Mouse (Mus musculus) lung, postnatal 14 days (tissue): ENCODE data around the gene Vps26a.
A peak's percentile ranks its signal among the peaks of the same experiment; 100 is the strongest.

Source experiments
- DNase-seq: peaks from one replicate; pipeline ENCODE4 v3.0.0; 2021

Vps26a gene

DNA sequence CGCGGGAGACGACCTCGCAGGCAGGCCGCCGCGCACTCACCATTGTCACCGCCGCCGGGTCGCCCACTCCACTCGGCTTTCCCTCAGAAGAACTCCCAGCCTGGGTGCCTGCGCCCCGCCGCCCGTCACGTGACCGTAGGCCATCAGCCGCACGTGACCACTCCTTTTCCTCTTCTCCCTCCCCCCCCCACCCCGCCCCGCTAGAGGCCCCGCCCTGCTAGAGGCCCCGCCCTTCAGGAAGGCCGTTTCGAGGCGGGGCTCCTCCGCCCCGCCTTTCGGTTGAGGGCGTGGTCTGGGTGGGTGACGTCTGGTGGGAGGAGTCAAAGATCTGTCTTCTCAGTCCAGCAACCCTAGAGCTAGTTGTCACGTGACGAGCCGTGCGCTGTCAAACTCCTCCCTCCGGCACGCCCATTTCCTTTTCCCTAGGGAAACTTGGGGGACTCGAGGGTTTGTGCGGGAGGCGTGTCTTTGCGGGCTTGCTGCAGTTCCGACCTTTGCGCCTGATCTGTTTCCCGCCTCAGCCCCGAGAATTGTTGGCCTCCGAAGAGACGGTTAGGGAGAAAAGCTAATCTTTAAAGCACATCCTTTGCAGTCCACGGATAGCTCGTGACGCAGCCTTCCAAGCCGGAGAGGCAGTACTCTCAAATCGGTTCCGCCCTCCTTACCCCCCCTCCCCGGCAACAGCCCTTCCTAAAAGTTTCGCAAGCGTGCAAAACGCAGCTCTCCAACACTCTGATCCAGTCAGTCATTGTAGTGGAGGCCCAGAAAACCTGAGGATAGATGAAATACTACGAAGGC lies at the start of gene Vps26a:
Gene Vps26a, minus strand, starts transcription at position 188 of the 798 bp plus-strand sequence.
- DNase-seq, result peak; percentile 99

DNA sequence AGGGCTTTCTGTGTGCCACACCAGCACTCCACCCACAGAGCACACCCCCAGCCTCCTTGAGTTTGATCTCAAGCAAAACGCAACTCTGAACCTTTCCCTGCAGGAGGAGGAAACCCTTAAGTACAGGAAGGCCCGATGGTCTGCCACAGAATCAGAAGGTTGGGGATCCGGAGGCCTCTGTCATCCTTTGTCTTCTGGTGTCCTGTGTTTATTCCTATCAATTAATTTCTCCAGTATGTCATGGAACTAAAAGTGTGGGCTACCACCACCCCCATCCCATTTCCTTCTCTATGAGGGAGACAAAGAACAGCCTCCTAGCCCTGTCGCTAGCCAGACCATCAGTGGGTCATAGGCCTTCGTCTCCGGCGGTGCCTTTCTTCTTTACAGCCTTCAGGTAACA lies 47.9 kb upstream of the Vps26a start:
- DNase-seq, result no peak

DNA sequence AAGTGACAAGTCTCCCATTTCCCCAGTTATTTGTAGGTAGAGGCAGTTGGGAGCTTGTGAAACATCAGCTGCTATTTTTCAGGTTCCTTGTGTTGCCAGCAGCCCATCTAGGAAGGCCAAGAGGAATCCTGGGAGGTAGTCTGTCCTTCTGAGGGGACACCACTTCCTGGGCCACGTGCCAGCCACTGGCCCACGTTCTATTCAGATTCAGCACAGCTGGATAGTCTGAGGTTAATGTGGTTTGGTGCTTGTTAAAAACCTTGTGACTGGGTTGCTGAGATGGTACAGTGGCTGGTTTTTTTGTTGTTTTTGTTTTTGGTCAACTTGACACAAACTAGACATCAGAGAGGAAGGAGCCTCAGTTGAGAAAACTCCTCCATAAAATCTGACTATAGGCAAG lies 46.2 kb upstream of the Vps26a start:
- DNase-seq, result no peak

DNA sequence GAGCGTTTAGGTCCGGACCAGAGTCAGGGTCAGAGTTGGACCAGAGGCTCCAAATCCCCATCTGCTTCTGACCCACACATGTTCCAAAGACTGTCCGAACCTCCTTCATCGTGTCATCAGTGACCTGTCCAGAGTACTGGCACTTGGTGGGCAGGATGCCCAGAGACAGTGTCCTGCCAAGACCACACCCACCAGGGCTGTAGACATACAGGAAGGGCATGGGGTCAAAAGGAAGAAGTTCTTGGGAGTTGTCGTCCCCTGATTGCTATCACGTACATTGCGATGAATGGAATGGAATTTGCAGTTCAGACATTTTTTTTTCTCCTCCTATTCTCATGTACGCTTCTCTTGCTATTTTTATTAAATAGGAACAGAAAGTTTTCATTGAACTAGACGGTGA lies 43.6 kb upstream of the Vps26a start:
- peak; percentile 87 for DNase-seq

DNA sequence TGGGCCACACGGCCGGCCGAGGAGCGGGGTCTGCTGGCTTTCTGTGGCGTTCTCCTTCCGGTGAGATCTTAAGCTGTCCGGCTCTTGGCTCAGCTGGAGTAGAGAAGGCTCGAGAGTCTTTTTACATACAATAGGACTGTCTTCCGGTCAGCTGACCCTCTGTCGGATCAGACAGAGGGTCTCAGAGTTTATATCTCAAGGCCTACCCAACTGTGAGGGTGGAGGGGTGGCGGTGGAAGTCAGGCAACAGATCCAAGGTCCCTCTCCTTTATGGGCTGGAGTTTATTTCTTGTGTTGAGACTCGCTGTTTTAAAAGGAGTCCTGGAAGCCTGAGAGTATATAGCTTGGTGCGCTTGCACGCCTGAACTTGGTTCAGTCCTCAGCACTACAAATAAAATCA lies 40.7 kb upstream of the Vps26a start, which contains the start of gene Srgn:
Gene Srgn, minus strand, starts transcription at position 101 of the 400 bp plus-strand sequence.
- DNase-seq, result no peak

DNA sequence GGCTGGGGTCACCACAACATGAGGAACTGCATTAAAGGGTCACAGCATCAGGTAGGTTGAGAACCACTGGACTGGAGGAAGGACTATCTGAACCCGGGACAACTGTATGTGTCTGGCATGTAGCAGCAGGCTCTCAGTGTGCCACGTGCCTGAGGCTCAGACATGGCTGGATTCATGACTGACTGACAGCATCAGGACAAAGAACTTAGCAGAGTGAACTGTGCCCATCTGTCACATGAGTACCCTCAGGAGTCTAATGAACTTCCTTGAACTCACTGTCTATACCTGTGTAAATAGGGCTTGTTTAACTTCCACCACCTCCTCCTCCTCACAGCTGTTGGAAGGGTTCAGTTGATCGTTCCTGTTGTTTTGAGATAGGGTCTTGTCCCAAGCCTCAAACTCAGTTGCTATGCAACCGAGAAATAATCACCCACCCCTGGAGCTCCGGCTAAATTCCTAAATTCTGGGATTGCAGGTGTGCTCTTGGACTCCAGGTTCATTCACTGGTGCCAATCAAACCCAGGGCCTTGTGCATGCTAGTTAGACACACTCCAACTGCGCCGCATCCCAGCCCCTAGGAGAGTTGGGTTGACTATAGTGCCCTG lies 35.8 kb upstream of the Vps26a start:
- no peak for DNase-seq

DNA sequence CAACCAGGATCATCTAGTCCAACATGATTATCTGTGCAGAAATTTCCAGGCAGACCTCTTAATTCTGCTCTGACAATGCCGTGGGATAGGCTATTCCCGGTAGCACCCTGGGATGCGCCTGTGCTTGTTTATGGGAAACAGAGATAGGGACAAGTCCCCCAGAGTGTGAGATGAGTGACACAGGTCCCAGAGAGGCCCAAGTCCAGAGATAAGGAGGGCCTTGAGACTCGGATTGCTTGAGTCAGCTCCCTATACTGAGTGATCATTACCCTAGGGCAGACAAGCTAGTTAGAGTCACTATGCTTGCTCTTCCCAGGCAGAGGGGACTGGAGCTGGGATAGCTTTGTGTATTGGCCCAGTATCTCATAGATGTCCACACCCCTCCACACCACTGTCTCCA lies 35.2 kb upstream of the Vps26a start:
- DNase-seq, result no peak

DNA sequence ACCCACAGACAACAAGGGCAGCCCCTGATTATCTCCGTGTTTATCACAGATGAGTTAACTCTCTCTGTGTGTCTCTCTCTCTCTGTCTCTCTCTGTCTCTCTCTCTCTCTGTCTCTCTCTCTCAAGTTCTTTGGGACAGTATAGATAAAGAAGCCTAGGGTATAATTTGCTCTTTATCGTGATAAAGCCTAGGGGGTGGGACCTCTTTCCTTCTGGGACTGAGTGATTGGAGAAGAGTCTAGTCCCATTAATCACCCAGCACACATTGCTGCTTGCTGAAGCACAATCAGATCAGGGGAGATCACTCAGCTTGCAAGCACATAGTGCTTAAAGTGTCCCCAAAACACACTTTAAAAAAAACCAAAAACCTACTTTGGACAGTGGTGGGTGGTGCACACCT lies 34.3 kb upstream of the Vps26a start:
- DNase-seq, result no peak

DNA sequence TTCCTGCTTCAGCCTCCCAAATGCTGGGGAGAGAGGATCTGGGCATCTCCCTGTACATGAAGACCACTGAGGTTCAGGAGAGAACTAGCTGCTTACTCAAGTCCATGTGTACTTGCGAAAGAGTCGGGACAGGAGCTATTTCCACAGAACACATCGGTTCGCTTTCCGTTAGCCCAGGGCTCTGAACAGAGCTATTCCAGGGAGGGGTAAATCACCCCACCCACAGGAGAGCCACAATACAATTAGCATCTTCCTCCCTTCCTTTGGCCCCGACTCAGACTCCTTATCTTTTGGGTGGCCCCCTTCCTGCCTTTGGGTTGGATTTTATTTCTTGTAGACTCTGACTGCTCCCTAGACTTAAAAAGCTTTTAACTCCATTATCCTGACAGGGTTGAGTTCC lies 30.9 kb upstream of the Vps26a start:
- no peak for DNase-seq

DNA sequence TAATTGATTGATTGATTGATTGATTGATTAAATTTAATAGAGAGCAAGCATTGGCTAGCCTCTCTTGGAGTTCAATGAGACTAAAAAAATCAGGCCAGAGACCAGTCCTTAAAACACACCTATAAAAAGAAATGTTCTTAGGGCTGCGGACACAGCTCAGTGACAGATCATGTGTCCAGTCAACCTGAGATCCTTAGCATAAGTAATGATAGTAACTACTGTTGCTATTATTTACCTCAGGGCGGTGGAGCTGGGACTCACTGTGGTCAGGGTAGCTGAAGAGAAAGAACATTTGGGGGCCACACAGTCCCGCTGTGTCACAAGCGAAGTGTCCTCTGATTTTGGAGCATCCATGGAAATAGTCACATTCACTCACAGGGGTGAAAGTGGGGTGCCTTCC lies 26.2 kb upstream of the Vps26a start:
- DNase-seq, result no peak

DNA sequence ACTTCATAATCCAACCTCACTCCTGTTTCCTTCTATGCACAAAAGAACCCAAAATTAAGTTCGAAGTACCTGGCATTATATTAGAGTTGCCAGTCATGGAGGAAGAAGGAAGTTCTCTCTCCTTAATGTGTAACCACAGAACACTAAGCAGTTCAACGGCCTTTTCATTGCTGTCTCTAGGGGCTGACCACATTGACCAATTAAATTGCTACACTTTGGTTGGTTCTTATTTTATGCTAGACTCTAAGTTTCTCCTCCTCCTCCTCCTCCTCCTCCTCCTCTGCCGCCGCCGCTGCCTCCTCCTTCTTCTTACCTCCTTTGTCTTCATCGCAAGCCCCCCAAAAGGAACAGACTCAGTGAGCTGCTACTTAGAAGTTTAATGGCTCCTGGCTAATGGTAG lies 24.9 kb upstream of the Vps26a start:
- DNase-seq, result no peak

DNA sequence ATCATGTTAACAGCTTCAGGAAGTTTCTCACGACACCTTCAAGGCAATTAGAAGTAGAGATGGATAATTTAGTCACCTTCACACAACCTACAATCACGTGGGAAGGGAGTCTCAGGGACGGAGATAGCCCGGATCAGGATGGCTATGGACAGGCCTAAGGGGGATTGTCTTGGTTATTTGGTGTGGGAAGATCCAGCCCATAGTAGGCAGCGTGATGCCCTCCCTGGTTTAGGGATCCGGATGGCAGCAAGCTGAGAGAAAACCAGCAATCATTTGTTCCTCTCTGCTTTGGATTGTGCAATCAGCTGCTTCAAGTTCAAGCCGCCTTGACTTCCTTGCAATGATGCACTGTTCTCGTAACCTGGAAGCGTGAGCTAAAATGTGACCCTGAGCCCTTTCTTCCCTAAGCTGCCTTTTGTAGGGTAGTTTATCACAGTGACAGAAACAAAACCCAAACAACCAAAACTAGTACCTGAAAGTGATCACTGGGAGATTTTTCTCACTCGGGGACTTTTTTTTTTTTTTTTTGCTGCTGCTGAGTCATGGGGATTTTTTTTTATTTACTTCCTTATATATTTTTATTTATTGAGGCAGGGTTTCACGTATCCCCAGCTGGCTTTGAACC lies 22.5 kb upstream of the Vps26a start:
- no peak for DNase-seq

DNA sequence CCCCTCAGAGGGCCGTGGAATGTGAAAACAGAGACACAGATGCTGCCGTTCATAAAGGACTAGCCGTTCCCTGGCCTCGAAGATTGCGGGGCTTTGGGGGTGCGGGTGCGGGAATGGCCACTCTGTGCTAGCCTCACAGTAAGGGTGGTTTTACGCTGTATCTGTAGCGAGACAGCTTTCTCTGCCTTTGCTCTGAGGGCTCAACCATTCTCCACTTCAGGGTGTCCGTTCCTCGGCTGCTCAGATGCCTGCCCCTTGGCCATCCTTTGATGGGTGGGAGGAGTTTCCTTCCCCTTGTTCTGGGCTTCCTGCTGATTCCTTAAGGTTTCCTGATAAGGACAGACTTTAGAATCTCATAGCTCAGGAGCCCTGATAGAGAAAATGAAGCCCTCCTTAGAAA lies 21.9 kb upstream of the Vps26a start:
- DNase-seq, result peak; percentile 51

DNA sequence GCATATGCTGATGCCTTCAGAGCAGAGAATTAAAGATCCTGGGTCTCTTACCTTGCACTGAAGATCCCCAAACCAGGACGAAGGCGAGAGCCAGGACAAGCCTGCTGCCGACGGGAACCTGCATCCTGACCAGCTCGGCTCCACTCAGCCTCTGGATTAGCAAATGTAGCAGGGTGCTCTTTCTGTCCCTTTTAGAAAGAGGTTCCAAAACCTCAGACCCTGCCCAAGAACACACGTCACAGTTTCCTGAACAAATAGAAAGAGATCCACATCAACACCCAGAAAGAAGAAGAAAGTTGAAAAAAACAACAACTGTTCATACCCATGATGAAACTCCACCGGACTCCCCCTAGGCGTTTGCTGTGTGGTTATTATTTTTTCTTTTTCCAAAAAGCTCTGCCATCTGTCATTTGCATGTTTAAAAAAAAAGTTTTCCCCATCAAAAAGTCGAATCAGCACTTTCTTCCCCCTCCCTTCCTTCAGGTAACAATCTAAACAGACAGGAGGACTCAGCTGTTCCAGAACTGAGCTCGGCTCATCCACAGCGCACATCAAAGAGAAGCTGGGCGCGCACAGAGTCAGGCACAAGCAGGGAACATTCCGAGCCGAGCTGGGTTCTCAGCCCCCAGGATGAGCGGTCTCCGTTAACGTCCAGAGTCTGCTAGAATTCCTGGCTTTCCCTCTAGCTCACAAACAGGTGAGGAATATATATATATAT lies 21.1 kb upstream of the Vps26a start:
- DNase-seq, result peak; percentile 75

DNA sequence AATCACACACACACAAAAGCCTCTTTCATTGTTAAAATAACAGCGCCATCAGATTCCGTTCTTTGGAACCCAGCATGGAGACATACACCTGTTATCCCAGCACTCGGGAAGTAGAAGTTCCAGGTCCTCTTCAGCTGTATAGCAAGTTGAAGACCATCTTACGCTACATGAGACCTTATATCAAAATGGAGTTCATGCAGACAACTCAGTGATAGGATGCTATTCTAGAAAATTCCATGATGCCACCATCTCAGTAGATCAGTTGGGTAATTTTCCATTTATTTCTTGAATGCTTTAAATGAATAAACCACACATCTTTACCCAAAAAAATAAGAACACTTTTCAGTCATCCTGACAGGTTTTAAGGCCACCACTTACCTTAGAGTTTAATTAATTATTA lies 20.5 kb upstream of the Vps26a start:
- DNase-seq, result no peak

DNA sequence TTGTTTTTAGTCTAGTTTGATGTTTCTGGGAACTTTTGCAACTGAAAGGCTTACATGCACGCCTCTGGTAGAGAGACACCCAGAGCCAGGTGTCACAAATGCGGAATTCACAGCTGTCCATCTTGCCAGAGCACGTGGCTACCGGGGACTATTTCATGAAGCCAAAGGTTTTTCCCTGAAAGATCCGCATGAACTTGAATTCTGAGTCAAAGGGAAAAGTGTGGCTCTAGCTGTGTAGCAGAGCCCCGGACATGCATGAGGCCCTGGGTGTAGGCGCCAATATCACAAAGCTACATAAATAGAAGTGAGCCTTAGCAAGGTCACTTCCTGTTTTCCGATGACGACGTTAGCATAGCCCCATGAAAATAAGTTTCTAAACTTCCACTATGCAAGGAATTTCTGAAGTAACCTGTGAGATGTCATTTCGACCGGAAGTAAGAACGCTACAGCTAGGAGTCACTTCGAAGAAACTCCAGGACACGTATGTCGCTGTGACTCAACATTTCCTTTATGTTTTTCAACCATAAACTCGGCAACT lies 19.5 kb upstream of the Vps26a start:
- peak; percentile 22 for DNase-seq

DNA sequence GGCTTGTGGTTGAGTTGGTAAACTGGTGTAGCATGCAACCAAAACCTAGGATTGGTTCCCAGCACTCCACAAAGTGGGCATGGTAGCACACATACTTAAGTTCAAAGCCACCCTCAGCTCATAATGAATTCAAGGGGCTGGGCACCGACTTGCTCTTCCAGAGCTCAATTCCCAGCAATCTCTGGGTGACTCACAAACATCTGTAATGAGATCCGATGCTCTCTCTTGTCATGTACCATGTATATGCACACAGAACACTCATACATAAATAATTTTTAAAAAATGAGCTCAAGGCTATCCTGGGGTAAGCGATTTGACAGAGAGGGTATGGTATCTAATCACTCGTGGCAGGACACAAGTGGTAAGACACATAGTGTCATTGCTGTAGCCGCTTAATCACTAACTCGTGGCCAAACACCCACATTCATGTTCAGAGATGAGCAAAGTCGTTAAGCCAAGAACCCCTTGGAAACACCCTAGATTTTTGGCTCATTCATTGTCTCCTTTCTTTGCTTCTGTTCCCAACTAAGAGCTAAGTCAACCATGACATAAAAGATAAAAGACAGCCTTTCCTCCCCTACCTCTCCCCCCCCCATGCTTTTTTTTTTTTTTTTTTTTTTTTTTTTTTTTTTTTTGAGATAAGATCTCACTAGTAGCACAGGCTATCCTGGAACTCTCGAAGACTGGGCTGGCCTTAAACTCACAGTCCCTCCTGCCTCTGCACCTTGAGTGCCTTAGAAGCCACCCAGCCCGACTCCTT lies 18.8 kb upstream of the Vps26a start:
- no peak for DNase-seq

DNA sequence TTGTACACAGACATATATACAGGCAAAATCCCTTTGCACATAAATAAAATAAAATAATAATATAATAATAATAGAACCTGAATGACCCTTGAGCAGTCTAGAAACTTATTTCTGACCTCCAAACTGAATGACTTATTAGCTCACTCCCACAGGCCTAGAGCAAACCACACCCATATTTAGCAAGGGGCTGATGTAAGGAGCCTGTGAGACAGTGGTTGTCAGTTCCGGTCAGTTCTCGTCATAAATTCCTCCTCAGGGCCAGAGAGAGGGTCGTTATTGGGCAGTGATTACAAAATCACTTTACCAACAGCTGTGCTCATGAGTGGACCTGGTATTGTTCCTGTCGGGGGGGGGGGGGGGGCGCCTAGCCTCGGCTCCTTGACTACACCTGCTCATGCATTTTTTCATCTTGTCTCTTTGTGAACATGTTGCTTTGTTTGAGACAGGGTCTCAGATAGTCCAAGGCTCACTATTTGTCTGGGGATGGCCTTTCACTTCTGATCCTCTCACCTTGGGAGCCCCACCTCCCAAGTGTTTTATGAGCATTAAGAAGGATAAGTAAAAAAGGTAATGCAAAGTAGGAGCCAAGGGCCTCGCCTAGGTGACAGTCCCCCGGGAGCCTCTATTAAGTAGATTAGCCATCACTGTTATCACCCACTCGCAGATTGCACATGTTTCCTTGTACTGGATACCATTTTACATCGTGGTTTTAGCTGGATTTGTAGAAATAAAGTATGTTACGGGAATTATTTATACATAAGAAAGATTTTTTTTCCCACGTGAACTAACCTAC lies 17.4 kb upstream of the Vps26a start:
- no peak for DNase-seq

DNA sequence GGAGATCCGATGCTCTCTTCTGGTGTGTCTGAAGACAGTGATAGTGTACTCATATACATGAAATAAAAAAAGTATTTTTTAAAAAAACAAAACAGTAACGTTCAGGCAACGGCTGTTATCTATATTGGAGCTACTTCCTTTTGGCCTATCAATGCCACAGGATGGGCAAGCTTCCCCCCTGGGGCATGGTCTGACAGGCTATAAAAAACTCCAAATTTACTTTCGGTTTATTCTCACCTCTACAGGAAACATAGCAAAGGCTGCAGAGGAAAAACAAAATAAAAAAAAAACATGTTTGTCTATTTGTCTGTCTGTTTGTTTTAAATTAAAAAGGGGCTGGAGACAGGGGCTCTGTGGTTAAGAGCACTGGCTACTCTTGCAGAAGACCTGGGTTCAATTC lies 16.7 kb upstream of the Vps26a start:
- DNase-seq, result no peak

DNA sequence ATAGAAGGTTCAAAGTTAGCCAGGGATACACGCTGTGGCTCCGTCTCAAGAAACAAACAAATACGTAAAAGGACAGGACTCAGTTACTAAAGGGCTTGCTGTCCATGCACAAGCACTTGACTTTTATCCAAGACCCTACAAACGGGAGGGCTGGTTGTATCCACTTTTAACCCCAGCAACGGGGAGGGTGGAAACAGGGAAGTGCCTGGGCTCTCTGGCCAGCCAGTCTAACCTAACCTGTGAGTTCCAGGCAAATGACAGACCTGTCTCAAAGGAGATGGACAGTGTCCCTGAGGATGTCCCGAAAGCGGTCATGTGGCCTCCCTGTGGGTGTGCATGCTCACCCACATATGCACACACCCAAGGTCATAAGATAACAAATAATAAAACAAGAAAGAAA lies 15.3 kb upstream of the Vps26a start:
- DNase-seq, result no peak

DNA sequence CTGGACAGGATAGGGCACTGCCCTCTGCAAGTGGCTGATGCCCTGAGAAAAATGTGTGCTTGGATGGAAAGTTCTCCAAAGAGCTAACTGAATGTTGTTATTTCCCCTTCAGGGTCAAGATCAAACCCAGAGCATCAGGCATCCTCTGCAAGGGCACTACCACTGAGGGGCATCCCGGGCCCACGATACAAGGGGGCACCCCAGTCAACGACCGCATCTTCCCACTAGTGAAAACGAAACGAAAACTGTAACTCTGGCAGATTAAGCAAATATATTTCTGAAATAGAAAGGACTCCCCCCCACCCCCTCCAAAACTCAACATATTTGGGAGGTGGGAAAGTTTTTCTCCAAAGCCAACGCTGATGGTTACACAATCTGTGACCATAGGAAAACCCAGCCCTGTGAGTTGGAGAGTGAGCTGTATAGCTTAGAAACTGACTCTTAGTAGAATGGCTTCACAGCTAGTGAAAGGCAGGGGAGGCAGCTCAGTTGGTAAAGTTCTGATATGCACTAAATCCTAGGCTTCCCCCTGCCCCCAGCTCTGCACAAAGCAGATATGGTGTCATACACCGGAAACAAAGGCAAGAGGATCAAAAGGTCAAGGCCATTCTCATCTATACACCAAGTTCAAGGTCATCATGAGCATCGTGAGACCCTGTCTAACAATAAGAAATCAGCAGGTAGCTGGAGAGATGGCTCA lies 14.5 kb upstream of the Vps26a start:
- no peak for DNase-seq
